Mouse (Mus musculus): Measurements from ENCODE around the gene Inpp4b.

- no peak for TF ChIP-seq CTCF (IDR thresholded peaks at IDR 0.05; ENCODE audit: extremely low read depth, insufficient read depth, low read length)
- TF ChIP-seq POLR2A (IDR thresholded peaks at IDR 0.05; ENCODE audit: extremely low read depth, insufficient read depth, low read length) = no peak
Measured at GRCm38 (mm10) chr8:81856120-81856519, 513.8 kb downstream of the Inpp4b start.

Measured in cortical plate, adult 2 months (tissue).